Mouse (Mus musculus) testis, postnatal 10 days (tissue): Measurements from ENCODE around the gene Ifngr1.

Source experiments
- DNase-seq: peaks from one replicate; pipeline ENCODE4 v3.0.0; 2021; ENCODE audit warnings: low spot score

Gene Ifngr1

DNA sequence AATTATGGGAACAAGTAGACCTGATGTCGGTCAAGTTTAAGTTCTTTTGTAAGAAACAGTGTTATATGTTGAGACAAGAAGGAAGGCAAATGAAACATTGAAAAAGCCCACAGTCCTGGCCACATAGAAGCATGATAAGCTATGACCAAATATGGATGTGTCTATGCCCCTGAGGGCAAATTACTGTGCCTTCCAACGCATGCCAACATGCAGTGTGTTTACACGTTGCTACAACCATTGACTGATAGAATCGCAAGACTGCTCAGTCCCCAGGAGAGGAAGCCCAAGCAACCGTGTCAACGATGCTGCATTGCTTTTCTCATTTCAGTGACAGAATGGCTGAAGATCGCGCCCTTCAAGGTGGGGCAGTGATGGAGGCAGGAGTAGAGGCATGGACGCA lies 65.7 kb downstream of the Ifngr1 start:
- DNase-seq: no peak
